Mouse (Mus musculus) thymus, postnatal 25 days (tissue): Measurements from ENCODE around the gene Wdr59.

ENCODE experiments used
- DNase-seq: peaks from one replicate; pipeline ENCODE4 v3.0.0; 2022

Gene Wdr59

GRCm38 (mm10) chr8:111521713-111522429 lies at the start of gene Wdr59:
Gene Wdr59 (minus strand): TSS chr8:111522092.
- DNase-seq: peak; percentile 98

DNA sequence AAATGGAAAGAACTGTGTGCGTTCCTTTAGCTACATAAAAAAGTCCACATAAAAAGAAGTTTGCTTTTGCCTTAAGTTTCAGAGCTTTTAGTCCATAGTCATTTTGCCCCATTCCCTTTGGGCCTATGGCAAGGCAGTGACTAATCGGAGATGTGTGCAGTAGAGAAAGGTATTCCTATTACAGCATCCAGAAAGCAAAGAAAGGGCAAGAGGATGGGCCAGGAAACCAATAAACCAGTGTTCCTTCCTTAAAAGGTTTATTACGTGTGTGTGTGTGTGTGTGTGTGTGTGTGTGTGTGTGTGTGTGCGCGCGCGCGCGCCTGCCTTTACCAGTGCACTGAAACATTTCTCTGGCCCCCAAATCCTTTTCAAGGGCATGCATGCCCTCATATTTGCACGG lies 49.8 kb upstream of the Wdr59 start:
- no peak for DNase-seq

- DNase-seq: peak; percentile 42
These were observed 48.5 kb upstream of the Wdr59 start for GRCm38 (mm10) chr8:111570432-111570831.

DNA sequence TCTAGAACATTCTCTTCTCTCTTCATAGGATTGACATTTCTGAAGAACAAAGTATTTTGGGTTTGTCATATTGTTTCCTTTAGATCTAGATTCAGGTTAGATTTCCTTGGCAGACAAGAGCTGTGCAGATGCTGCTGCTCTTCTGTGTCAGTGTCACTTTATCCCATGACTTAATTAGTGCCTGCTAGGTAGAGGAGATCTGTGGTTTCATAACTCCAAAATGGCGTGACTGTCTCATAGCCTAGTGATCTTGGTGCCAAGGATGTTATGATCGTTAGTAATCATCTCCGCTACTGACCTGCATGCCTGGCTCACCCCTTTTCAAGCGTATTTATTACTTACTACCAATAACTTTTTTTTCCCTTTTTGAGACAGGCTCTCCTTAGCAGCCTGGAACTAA lies 48.0 kb upstream of the Wdr59 start:
- DNase-seq: no peak

DNA sequence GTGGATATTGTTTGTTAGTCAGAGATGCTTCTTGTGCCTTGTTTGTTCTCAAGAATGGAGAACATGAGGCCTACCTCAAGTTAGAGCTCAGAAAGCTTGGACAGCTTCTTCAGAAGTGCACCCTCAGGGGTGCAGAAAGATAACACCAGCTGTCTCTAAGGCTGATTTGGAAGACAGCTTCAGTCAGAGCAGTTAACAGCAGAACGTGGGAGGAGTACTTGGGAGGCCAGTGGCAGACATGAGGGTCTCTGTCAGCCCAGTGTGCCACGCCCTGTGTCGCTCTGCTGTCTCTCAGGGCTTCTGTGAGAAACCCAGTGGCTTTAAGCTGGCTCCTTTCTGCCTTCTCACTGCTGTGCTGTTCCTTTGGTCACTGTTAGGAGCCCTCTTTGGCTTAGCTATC lies 46.1 kb upstream of the Wdr59 start:
- no peak for DNase-seq

DNA sequence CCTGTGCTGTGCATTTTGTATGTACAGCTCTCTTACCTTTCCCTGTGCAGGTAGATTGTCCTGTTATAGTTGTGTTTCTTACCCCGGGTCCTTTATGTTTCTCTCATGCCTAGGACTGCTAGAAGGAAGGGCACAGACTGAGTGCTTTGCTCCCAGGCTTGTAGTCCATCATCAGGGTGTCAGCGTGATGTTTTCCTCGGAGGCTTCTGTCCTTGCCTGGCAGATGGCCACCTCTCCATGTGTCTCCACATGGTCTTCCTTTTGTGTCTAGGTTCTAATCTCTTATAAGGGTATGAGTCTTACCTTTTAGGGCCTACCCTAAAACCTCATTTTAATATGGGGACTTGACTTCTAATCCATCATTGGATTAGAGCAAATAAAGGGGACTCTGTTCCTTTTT lies 45.7 kb upstream of the Wdr59 start:
- DNase-seq: no peak

DNA sequence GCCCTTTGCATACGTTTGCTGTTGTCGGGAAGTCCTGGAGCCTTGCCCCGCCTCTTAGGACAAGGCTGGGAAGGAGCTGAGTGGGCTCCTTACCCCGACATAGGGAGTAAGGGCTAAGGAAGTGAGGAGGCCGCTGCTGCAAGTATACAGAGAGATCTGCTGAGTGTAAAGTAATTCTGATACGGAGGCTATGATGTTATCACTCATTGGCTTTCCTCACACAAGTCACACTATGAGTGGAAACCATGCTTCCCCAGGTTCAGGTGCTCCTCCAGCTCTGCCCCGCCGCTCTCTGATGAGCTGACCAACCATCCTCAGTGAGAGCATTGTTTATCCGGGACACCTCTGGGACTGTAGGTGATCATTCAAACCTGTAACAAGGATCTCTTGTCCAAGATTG lies 44.4 kb upstream of the Wdr59 start:
- DNase-seq: no peak

DNA sequence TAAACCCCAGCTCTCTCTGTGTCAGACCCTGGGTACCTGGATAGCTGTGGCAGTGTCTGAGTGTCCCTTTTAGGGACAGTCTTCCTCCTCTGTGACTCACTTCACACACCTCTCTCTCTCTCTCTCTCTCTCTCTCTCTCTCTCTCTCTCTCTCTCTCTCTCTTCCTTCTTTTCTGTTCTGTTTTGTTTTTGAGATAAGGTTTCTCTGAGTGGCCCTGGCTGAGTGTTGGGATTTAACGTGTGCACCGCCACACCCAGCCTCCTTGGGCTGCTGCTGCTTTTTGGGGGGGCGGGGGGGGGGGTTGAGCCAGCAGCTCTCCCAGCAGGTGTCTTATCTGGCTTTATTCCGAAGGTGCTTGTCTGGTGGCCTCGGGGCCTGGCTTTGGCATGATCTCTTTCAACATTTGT lies 43.9 kb upstream of the Wdr59 start:
- DNase-seq: no peak

- DNase-seq: no peak
These were observed 42.2 kb upstream of the Wdr59 start for GRCm38 (mm10) chr8:111564093-111564492.

DNA sequence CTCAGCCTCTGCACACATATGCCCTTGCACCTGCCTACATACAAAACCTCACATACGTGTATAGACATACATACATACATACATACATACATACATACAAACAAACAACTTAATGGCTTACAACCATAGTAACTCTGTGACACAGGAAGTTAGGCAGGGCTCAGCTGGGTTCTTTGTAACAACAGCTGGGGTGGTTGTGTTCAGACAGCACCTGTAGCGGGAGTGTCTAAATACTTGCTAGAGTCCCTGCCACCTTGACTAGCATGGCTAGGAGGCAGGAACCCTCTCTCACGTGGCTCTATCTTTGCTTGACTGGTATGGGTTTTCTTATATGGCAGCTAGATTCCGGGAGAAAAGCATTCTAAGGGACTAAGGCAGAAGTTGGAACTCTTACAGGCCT lies 41.8 kb upstream of the Wdr59 start:
- DNase-seq: peak; percentile 68

- no peak for DNase-seq
These were observed 41.2 kb upstream of the Wdr59 start for GRCm38 (mm10) chr8:111563075-111563474.

GRCm38 (mm10) chr8:111562274-111562803 lies 40.4 kb upstream of the Wdr59 start:
- no peak for DNase-seq

DNA sequence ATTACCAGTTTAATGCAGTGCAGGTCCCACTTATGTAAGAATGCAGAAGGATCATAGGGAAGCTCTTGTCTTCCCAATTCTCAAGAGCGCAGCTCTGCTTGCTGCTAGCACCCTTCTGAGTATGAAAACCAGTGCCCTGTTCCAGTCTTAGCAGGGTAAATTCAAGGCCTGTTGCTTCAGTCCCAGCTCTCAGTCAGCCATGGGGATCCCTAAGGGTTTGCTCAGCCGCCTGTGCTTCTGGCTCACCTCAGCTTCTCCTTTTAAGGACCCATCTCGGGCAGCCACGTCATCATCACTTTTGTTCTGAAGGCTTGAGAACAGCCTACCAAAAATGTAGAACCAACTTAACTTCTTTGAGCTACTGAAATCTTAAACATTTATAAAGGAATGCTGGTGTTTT lies 39.9 kb upstream of the Wdr59 start:
- DNase-seq: peak; percentile 48

GRCm38 (mm10) chr8:111551511-111552130 lies 29.7 kb upstream of the Wdr59 start:
- no peak for DNase-seq

DNA sequence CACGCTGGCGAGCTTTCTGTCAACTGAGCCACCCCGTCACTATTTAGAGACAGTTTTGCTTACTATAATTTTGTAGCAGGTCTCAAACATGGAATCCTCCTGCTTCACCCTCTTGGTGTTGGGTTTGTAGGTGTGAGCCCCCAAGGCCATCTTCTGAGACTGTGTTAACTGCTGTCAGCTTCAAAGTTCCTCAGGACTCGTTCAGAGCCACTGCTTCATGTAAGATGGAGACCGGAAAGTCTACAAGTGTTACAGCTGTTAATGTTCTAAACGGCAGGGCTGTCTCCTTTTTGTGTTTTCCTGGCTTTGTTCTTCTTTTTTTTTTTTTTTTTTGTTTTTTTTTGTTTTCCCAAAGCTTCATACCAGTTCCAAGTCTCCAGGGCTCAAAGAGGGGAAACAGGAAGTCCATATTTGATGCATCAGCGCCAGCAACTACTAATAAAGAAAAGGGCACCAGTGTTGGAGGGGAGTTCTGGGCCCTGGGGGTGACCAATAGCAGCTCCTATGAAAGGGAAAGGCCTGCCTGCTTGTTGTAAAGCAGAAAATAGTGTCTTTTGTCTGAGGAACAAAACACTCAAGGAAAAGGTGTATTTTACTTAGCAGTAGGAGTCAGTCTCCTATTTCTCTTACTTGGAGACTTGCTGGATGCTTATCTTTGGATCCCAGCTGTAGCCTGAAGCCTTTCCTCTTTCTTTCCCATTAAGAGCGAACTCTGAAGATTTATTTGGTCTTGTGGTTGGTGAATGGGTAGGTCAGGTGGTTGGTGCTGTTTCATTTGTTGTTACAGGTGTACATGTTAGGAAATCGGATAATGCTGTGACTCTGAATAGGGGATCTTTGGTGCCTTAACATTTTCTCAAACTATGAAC lies 28.3 kb upstream of the Wdr59 start:
- DNase-seq: no peak

- DNase-seq: no peak
These were observed 26.3 kb upstream of the Wdr59 start for GRCm38 (mm10) chr8:111548201-111548600.

DNA sequence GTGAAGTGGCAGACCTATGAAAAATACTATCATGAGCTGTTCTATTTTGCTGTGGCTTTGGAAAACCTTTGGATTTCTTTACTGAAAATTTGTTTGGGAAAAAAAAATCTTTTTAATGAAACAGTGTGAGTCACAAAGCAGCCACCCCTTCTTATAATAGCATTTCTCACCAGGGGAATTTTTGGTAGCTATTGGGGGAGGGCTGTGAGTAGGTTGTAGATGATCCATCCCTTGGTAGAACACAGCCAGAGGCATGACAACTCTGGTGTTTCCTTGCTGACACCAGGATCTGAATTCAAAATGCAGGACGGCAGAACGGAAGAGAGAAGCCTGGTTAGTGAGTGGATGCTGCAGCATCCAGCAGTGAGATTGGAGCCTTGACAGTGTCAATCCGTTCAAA lies 25.3 kb upstream of the Wdr59 start:
- no peak for DNase-seq

- DNase-seq: no peak
These were observed 23.7 kb upstream of the Wdr59 start for GRCm38 (mm10) chr8:111545406-111546156.

DNA sequence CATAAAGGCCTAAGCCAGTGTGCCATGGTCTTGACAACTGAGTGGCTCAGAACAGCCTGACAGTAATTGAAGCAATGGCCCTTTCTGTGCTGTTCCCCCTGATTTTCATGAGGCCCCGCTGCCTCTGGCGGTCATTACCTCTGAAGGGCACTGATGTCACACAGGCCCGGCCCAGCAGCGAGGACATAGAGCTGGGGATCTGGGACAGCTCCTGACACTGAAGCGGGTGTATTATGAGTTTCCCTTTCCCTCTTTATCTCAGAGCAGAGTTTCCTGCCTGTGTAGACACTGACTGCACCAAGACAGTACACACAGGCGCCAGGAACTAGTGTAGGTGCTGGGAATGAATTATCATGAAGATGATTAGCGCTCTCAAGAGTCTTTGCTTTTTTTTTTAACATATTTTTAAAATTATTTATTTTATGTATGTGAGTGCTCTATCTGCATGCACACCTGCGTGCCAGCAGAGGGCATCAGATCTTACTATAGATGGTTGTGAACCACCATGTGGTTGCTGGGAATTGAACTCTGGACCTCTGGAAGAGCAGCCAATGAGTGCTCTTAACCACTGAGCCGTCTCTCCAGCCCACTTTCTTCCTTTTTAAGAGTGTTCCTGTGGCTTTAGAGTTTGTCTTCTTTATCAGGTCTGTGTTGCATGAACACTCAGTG lies 22.0 kb upstream of the Wdr59 start:
- DNase-seq: no peak

DNA sequence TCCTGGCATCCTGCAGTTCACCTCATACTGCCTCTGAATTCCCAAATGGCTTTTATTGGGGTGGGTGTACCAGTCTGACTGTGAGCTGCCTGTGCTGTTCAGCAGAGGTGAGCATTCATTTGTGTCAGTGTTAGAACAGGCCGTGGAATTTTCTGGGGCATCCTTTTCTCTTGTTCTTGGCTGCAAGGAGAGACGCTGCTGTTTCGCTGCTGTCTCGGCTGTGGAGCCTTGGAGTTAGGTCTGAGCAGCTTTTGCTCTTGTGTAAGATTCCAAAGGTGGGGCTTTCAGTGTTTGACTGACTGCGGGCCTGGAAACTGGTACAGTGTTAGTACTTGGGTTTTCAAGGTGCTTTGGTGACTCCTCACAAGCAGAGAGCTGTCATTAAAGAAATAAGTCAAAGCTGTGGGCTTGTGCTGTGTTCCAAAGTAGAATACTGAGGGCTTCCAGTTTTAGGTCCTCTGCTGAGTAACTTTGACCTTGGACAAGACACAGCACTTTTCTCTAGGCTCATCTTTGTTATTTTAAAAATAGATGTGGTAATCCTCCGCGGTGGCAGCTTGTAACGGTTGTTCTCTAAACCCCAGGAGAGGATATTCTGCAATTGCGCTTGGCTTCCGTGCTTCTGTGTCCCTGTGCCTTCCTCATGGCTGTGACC lies 17.7 kb upstream of the Wdr59 start:
- DNase-seq: peak; percentile 66

GRCm38 (mm10) chr8:111538194-111538593 lies 16.3 kb upstream of the Wdr59 start:
- DNase-seq: peak; percentile 54

DNA sequence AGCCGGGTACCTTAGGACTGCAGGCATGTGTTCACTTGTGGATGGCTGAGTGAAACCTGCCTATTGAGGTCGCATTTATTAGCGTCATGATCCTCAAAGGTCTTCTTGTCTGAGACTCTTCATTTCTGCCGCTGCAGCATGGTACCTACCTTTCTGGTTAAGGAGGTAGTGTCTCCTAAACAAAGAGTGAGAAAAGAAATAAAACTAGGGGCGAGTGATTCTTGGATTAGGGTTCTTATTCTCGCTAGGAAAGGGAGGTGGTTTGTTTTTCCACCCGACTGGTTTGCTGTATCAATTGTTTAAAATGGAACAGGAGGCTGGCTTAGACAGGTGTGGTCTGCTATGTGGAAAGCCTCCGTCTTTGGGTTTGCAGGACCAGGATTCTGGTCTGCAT lies 15.9 kb upstream of the Wdr59 start:
- no peak for DNase-seq
